Mouse (Mus musculus): ENCODE results near the gene Tsnaxip1. TPM values are rescaled to one million over a fixed set of nuclear protein-coding genes. Genes with fewer than 3 reads are reported as not detected.

The Tsnaxip1 gene
- polyA plus RNA-seq (2012; rRNA removed), result 0.05 TPM in 1 of 2 replicates, not detected in the other

- TF ChIP-seq CTCF (conservative IDR thresholded peaks at IDR 0.05; ENCODE audit: insufficient read depth, insufficient read length, low read depth, low read length), result no peak
- TF ChIP-seq POLR2A (IDR thresholded peaks at IDR 0.05; ENCODE audit: low read depth, low read length), result peak; percentile 64
These were observed at the start of gene Tsnaxip1, which contains the start of gene Ranbp10 for GRCm38 (mm10) chr8:105826861-105827848. TSS of gene Tsnaxip1 (plus strand) at chr8:105827731. TSS of gene Ranbp10 (minus strand) at chr8:105827350.

GRCm38 (mm10) chr8:105777833-105778232 lies 49.7 kb upstream of the Tsnaxip1 start:
- 91% methylated on average over 2 of the region's 2 CpGs for WGBS
- Histone ChIP-seq H3K4me3 (ENCODE audit: insufficient read depth, low read depth, low read length) (no peak overlapping the region), H3K27me3 (replicated peaks; ENCODE audit: control insufficient read depth, insufficient read depth, low read length) (no peaks in the 10 kb centered on the region), H3K27ac (ENCODE audit: insufficient read depth, low read depth, low read length) (no peak overlapping the region), H3K4me1 (ENCODE audit: control insufficient read depth, insufficient read depth, low read length) (no peaks in the 10 kb centered on the region), H3K36me3 (ENCODE audit: control insufficient read depth, insufficient read depth, low read length) (no peaks in the 10 kb centered on the region; the same call in none of the 2 replicates)
- TF ChIP-seq POLR2A (IDR thresholded peaks at IDR 0.05; ENCODE audit: low read depth, low read length) (no peak), CTCF (conservative IDR thresholded peaks at IDR 0.05; ENCODE audit: insufficient read depth, insufficient read length, low read depth, low read length) (no peak)
- no peak for DNase-seq

More at GRCm38 (mm10) chr8:105826861-105827848, at the start of gene Tsnaxip1, which contains the start of gene Ranbp10:
- no peaks in the 10 kb centered on the region for H3K27me3 ChIP-seq (replicated peaks; ENCODE audit: control insufficient read depth, insufficient read depth, low read length)
- peaks cover 8% of the 10 kb centered on the region; the same call in 1 of the 2 replicates for H3K4me1 ChIP-seq (ENCODE audit: control insufficient read depth, insufficient read depth, low read length)
- peak within 1 kb of the TSS; percentile 90 for H3K4me3 ChIP-seq (ENCODE audit: insufficient read depth, low read depth, low read length)
- peak within 1 kb of the TSS; percentile 81 for H3K27ac ChIP-seq (ENCODE audit: insufficient read depth, low read depth, low read length)
- WGBS, result under 1% methylated on average over 52 of the region's 52 CpGs
- H3K36me3 ChIP-seq (ENCODE audit: control insufficient read depth, insufficient read depth, low read length), result no peaks in the 10 kb centered on the region
- DNase-seq, result peak; percentile 100

DNA sequence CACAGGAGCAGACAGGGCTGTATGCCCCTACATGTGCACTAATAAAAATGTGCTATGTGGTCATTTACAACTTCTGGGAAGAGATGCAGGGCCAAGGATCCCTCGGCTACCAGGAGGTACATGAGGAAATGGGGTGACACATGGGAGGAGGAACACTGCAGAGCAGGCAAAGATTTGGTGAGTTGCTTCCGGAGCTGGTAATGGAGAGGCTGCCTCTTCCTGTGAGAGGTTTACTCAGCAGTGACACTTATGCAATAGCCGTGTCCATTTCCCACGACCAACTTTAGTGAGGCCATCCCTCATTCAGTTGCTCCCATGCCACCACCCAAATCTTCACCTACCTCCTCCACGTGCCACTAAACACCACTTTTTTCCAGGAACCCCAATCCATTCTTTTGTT lies 47.2 kb upstream of the Tsnaxip1 start:
- Histone ChIP-seq H3K4me3 (ENCODE audit: insufficient read depth, low read depth, low read length) (no peak overlapping the region), H3K27ac (ENCODE audit: insufficient read depth, low read depth, low read length) (no peak overlapping the region), H3K4me1 (ENCODE audit: control insufficient read depth, insufficient read depth, low read length) (no peaks in the 10 kb centered on the region), H3K36me3 (ENCODE audit: control insufficient read depth, insufficient read depth, low read length) (no peaks in the 10 kb centered on the region; the same call in 1 of the 2 replicates), H3K27me3 (replicated peaks; ENCODE audit: control insufficient read depth, insufficient read depth, low read length) (no peaks in the 10 kb centered on the region)
- no peak for TF ChIP-seq POLR2A (IDR thresholded peaks at IDR 0.05; ENCODE audit: low read depth, low read length)
- no peak for TF ChIP-seq CTCF (conservative IDR thresholded peaks at IDR 0.05; ENCODE audit: insufficient read depth, insufficient read length, low read depth, low read length)
- WGBS, result 79% methylated on average over 5 of the region's 5 CpGs
- no peak for DNase-seq

DNA sequence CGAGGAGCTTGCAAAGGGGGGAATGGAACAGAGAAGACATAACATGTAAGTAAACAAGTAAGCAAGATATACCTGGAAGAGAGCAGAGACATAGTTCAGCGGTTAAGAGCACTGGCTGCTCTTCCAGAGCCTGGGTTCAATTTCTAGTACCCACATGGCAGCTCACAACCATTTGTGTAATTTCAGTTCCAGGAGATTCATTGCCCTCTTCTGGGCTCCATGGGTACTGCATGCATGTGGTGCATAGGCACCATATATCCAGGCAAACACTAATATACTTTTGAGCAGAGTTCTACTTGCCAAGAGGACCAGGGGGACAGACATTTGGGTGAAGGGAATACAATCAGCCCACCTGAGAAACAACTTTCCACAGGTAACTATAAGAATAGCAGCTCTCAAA lies 39.3 kb upstream of the Tsnaxip1 start:
- no peaks in the 10 kb centered on the region for H3K4me1 ChIP-seq (ENCODE audit: control insufficient read depth, insufficient read depth, low read length)
- no peaks in the 10 kb centered on the region; the same call in 1 of the 2 replicates for H3K36me3 ChIP-seq (ENCODE audit: control insufficient read depth, insufficient read depth, low read length)
- H3K27ac ChIP-seq (ENCODE audit: insufficient read depth, low read depth, low read length), result no peak overlapping the region
- 95% methylated on average over 2 of the region's 2 CpGs for WGBS
- no peaks in the 10 kb centered on the region for H3K27me3 ChIP-seq (replicated peaks; ENCODE audit: control insufficient read depth, insufficient read depth, low read length)
- peak; percentile 68 for TF ChIP-seq CTCF (conservative IDR thresholded peaks at IDR 0.05; ENCODE audit: insufficient read depth, insufficient read length, low read depth, low read length)
- TF ChIP-seq POLR2A (IDR thresholded peaks at IDR 0.05; ENCODE audit: low read depth, low read length), result no peak
- peak; percentile 61 for DNase-seq
- H3K4me3 ChIP-seq (ENCODE audit: insufficient read depth, low read depth, low read length), result no peak overlapping the region

DNA sequence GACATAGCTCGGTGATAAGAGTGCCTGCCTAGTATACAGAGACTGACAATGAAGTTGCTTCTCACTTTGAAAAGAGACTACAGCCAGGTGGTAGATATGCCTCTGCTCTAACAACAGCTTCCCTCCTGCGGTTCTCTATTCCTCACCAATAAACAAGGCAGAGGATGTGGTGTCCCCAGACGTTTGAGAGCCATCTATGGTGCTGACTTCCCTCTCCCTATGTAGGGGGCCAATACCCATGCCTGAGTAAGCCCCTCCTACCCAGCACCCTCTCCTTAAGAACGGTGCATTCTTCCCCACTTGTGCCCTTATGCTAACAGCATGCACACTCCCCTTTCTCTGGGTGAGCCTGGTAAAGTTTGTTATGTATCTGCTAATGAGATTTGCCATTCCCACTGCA lies 38.6 kb upstream of the Tsnaxip1 start:
- H3K36me3 ChIP-seq (ENCODE audit: control insufficient read depth, insufficient read depth, low read length), result no peaks in the 10 kb centered on the region; the same call in 1 of the 2 replicates
- 68% methylated on average over 4 of the region's 4 CpGs for WGBS
- H3K4me1 ChIP-seq (ENCODE audit: control insufficient read depth, insufficient read depth, low read length), result no peaks in the 10 kb centered on the region
- no peak overlapping the region for H3K4me3 ChIP-seq (ENCODE audit: insufficient read depth, low read depth, low read length)
- no peak overlapping the region for H3K27ac ChIP-seq (ENCODE audit: insufficient read depth, low read depth, low read length)
- H3K27me3 ChIP-seq (replicated peaks; ENCODE audit: control insufficient read depth, insufficient read depth, low read length), result no peaks in the 10 kb centered on the region
- TF ChIP-seq CTCF (conservative IDR thresholded peaks at IDR 0.05; ENCODE audit: insufficient read depth, insufficient read length, low read depth, low read length), result no peak
- TF ChIP-seq POLR2A (IDR thresholded peaks at IDR 0.05; ENCODE audit: low read depth, low read length), result no peak
- no peak for DNase-seq

- Histone ChIP-seq H3K27me3 (replicated peaks; ENCODE audit: control insufficient read depth, insufficient read depth, low read length) (no peaks in the 10 kb centered on the region), H3K4me3 (ENCODE audit: insufficient read depth, low read depth, low read length) (no peak overlapping the region), H3K36me3 (ENCODE audit: control insufficient read depth, insufficient read depth, low read length) (no peaks in the 10 kb centered on the region; the same call in 1 of the 2 replicates), H3K4me1 (ENCODE audit: control insufficient read depth, insufficient read depth, low read length) (no peaks in the 10 kb centered on the region), H3K27ac (ENCODE audit: insufficient read depth, low read depth, low read length) (no peak overlapping the region)
- TF ChIP-seq CTCF (conservative IDR thresholded peaks at IDR 0.05; ENCODE audit: insufficient read depth, insufficient read length, low read depth, low read length), result no peak
- no peak for DNase-seq
These were observed 37.9 kb upstream of the Tsnaxip1 start for GRCm38 (mm10) chr8:105789626-105790025.

- Histone ChIP-seq H3K4me1 (ENCODE audit: control insufficient read depth, insufficient read depth, low read length) (peaks cover 7% of the 10 kb centered on the region; the same call in 1 of the 2 replicates), H3K4me3 (ENCODE audit: insufficient read depth, low read depth, low read length) (no peak overlapping the region), H3K27ac (ENCODE audit: insufficient read depth, low read depth, low read length) (no peak overlapping the region), H3K36me3 (ENCODE audit: control insufficient read depth, insufficient read depth, low read length) (no peaks in the 10 kb centered on the region), H3K27me3 (replicated peaks; ENCODE audit: control insufficient read depth, insufficient read depth, low read length) (no peaks in the 10 kb centered on the region)
- WGBS, result 57% methylated on average over 1 of the region's 1 CpGs
- DNase-seq, result peak; percentile 76
- TF ChIP-seq POLR2A (IDR thresholded peaks at IDR 0.05; ENCODE audit: low read depth, low read length) (no peak), CTCF (conservative IDR thresholded peaks at IDR 0.05; ENCODE audit: insufficient read depth, insufficient read length, low read depth, low read length) (no peak)
These were observed 34.2 kb upstream of the Tsnaxip1 start for GRCm38 (mm10) chr8:105793331-105793730.
